Mouse (Mus musculus): Measurements from ENCODE around the gene Sel1l.

The Sel1l gene

GRCm38 (mm10) chr12:91778211-91779003 lies 70.5 kb downstream of the Sel1l start:
- no peak for DNase-seq (ENCODE audit: low read depth)

DNA sequence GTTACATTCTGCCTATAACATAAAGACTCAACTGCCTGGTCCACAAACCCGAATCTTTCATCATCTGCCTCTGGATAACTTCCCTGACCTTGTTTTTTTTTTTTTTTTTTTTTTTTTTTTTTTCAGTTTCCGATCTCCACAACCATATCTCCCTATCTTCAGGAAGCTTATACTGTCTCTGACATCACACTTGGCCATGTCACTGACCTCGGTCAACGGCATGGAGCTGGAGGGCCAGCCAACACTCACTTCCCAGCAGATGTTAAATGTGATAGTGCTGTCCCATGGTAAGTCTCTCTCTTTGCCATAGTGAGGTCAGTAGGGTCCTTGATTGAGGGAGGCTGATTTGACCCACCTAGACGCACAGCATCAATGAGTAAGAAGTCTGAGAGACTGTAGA lies 72.6 kb downstream of the Sel1l start:
- peak; percentile 94 for DNase-seq (ENCODE audit: low read depth)

DNA sequence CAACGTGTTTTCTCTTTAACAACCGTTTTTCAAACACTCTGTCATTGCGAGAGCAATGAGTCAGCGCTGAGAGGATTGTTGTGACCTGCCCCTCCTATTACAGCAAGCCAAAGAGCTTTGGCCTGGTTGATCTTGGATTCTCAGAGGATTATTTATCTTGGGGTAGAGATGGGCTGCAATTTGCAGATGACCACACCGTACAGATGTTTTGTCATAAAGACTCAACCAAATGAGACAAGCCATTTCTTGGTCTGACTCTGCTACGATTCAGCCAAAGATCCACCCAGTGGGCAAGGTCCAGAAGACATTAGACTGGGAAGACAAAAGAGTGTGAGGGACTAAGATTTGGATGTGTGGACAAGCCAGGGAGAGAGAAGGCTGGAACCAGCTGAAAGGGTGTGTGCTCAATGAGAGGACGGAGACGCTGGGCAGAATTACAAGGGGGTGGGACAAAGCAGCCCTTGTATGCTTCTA lies 74.1 kb downstream of the Sel1l start:
- DNase-seq (ENCODE audit: low read depth): peak; percentile 76

DNA sequence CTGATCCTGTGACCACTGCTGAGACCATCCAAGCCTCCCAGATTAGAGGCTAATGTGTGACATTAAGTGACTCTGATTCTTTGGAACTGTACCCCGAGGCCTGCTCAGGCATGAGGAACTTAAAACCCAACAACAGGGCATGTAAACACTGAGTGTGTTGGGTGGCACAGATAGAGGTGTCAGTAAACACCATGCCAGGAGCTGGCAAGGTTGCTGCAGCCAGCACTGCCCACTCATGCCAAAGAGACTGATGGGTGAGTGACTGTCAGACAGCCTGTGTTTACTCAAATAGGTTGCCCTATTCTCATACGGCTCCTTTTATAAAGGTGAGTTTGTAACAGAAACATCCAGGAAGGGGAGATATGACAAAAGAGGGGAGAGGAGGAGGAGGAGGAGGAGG lies 80.1 kb downstream of the Sel1l start:
- DNase-seq (ENCODE audit: low read depth): no peak

DNA sequence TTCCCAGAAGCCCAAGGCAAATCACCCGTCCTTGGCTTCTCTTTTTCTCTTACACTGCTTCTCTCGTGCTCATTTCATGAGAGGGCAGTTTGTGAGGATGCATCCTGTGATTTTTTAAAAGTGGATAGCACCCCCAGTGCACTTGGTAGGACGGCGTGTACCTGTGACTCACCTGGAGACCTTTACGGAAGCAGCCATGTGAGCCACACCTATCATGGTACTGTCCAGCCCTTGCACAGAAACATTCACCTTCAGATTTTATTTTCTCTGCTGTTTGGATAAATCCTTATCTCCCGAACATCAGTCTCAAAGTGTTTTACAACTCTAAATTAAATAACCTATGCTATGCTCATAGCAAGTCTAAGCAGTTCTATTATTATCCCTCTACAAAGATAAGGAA lies 80.8 kb downstream of the Sel1l start:
- no peak for DNase-seq (ENCODE audit: low read depth)

- peak; percentile 92 for DNase-seq (ENCODE audit: low read depth)
These were observed 82.4 kb downstream of the Sel1l start for GRCm38 (mm10) chr12:91766338-91767107.

DNA sequence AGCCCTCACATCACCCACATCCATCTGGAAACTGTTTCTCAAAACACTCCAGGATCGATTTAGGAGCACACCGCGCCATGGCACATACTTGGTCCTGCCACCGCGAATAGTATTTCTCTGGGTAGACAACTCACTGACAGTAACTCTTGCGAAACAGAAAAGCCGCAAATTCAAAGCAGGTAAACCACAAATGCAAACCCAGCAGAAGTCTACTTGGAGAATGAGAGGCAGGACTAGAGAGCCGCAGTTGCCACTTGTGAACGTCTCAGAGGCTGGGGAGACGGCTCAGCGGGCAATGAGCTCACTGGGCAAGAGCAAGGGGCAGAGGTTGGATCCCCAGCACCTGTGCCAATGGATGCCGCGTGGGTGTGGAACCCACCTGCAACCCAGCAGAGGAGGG lies 83.5 kb downstream of the Sel1l start:
- peak; percentile 89 for DNase-seq (ENCODE audit: low read depth)

DNA sequence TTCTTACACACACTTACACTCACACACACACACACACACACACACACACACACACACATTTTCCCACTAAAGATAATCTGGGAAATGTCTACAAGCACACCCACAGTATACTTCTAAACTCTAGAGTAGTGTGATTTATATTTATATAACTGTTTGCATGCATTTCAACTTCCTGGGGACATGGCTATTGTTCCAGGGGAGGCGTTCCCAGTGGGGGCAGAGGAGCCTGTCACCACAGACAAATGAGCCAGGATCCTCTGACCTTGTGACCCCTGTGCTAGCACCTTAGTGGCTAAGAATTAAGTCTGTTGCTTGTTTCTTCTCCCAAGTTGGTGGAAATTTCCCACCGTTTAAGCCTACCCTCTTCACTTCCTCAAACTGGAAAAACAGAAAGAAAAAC lies 83.9 kb downstream of the Sel1l start:
- DNase-seq (ENCODE audit: low read depth): no peak

- DNase-seq (ENCODE audit: low read depth): no peak
These were observed 84.5 kb downstream of the Sel1l start for GRCm38 (mm10) chr12:91764471-91764870.

DNA sequence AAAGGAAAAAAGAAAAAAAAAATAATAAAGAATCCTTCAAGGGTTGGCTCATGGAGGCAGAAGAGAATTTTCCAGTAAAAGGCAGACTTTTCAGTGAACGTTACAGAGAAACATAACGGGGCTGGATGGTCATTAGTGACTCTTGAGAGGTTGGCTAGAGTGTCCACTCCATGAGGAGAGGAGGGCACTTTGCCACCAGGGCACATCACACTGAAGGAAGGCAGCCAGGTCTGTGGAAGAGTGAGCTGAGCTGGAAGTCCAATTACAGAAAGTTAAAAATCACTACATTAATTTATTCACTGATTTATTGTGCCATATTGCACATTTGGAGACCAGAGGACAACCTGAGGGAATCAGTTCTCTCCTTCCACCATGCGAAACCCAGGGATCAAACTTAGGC lies 89.1 kb downstream of the Sel1l start:
- no peak for DNase-seq (ENCODE audit: low read depth)

- DNase-seq (ENCODE audit: low read depth): no peak
These were observed 90.9 kb downstream of the Sel1l start for GRCm38 (mm10) chr12:91757854-91758562.

DNA sequence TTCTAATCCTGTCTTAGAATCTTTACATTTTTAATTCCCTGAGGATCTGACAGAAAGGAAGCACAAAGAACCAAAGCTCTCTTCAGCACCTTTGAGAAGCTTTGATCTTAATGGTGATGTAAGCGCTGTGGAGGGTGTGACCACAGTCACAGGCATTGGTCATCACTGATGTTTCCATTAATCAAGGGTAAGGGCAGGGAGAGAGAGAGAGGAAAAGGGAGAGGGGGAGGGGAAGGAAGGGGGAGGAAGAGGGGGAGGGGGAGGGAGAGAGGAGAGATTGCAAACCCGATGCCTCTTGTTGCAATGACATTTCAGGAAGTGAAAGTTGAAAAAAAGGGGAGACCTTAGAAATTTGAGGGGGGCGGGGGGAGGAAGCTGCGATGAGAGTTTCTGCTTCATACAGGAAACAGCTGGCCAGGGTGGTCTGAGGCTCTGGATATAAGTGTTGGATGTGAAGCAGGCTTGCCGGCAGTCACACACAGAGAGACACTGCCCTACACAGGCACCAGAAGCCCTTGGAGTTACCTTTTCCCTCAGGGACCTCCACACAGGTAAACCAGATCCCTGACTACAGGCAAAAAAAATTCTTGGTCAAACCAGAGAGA lies 92.3 kb downstream of the Sel1l start:
- peak; percentile 88 for DNase-seq (ENCODE audit: low read depth)

Data from 416B (cell line).